In the genomic region with DNA sequence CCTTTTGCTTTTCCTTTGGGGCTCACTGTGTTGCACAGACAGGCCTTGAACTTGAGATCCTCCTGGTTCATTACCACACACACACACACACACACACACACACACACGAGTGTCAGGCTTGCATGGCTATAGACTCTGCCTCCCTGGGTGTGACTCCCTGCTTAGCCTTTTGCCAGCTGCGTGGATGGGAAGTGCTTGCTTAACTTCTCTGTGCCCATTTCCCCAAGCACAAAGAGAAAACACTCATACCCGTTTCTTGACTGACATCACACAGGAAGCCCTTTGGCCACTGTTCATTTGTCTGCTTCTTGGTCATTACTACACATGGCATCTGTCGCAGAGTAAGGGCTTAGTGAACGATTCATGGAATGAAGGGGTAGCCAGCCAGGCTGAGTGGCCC, we compare ENCODE assay signal across 19 mouse cellular contexts. TPM values are rescaled to one million over a fixed set of nuclear protein-coding genes. Genes with fewer than 3 reads are reported as not detected.
"Had no signal": no experiment of that assay in that cellular context is flagged by ENCODE, and none has a peak within 500 bp of the region (broad histone marks: within the 10 kb centered on the region; RNA-seq: fewer than 3 reads in every experiment).

No protein-coding gene starts in this region.

- H3K9me3 ChIP-seq: intestine, embryonic 15.5 days; kidney, embryonic 15.5 days; liver, embryonic 13.5 days; midbrain, embryonic 12.5 days; midbrain, embryonic 15.5 days; neural tube, embryonic 13.5 days had no signal

- DNase-seq: kidney, adult 11 months; kidney, adult 8-10 months; kidney, postnatal 36 days; layer of hippocampus, postnatal 36 days; liver, embryonic 13.5 days; liver, postnatal 0 days; lung, embryonic 14.5 days; thymus, postnatal 25 days had no signal

- H3K36me3 ChIP-seq: intestine, embryonic 15.5 days; kidney, embryonic 15.5 days; midbrain, embryonic 12.5 days; midbrain, embryonic 15.5 days; neural tube, embryonic 13.5 days had no signal

- H3K27ac ChIP-seq: kidney, embryonic 15.5 days; left cerebral cortex, adult 2 months; liver, embryonic 13.5 days; macrophage; midbrain, embryonic 12.5 days; midbrain, embryonic 15.5 days; neural tube, embryonic 13.5 days had no signal

- H3K4me3 ChIP-seq: intestine, embryonic 15.5 days; kidney, embryonic 15.5 days; left cerebral cortex, adult 2 months; liver, embryonic 13.5 days; midbrain, embryonic 12.5 days; midbrain, embryonic 15.5 days; myocyte; neural tube, embryonic 13.5 days had no signal

RNA-seq across cellular contexts. Expression of a gene that starts 4.5 kb away (rescaled TPM):
- polyA plus RNA-seq: liver, postnatal 0 days; macrophage; myocyte had no signal

RNA-seq across cellular contexts. Expression of a gene that starts 8.1 kb away (rescaled TPM):
- polyA plus RNA-seq: neural tube, embryonic 13.5 days had no signal

RNA-seq across cellular contexts. Expression of a gene that starts 59.5 kb away (rescaled TPM):
- polyA plus RNA-seq: kidney, embryonic 15.5 days; limb, embryonic 11.5 days; liver, embryonic 13.5 days; liver, postnatal 0 days; lung, embryonic 14.5 days; lung, postnatal 0 days; macrophage; midbrain, embryonic 15.5 days; myocyte; neural tube, embryonic 13.5 days; stomach, embryonic 16.5 days had no signal
